Mouse (Mus musculus): ENCODE measurements at regions not wholly inside any gene's neighbourhood (a gene's known extent, or its start where the extent isn't known, plus 50 kb on each side); places are given as distances from the start of the nearest gene placed in this dataset.

GRCm38 (mm10) chr10:51963671-51964070 lies 58.6 kb upstream of the Vgll2 start:
- no peak for DNase-seq (ENCODE audit: low read depth, low spot score)

- no peak for DNase-seq (ENCODE audit: low read depth, low spot score)
Observed at GRCm38 (mm10) chr10:51970113-51970512, 52.2 kb upstream of the Vgll2 start.
